Comparison of ENCODE assay signal across 9 mouse cellular contexts in the genomic region with DNA sequence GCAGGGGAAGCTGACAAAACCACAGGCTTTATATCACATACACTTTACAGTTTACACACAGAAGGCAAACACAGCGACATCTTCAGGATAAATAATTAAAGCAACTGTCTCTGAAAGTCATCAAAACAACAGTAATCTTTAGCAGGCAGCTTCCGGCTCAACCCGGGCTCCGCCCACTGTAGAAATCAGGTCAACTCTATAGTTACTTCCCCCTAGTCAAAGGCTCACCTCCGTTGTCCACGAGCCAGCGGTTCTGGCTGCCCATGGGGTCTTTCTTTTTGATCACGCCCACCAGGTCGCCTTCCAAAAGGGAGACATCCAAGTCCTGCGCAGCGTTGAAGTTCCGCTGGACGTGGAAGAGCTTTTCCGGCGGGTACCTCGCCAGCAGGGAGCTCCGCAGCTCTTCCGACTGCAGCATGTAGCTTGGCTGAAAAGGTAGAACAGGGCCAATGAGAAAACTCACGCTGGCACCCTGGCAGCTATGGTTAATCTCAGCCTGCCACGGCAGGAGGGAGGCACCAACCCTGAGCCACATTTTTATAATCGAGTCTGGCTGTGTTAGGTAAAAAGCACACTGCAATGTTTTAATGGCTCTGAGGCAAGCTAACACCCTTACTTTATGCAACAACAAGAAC.
DNase-seq lines count a peak whose midpoint lies in the region; ATAC-seq lines count a peak whose summit lies in the region.
"Had no signal": no experiment of that assay in that cellular context is flagged by ENCODE, and none has a peak within 500 bp of the region (broad histone marks: within the 10 kb centered on the region; RNA-seq: fewer than 3 reads in every experiment).

No protein-coding gene starts in this region.

- H3K4me2 ChIP-seq in kidney, embryonic 16.5 days (replicated peaks; ENCODE audit: low read depth, low read length): no peak overlapping the region
- H3K4me2 ChIP-seq: limb, embryonic 12.5 days had no signal

- no peak overlapping the region for H3K4me3 ChIP-seq in kidney, embryonic 16.5 days (ENCODE audit: low read length)
- H3K4me3 ChIP-seq: limb, embryonic 12.5 days had no signal

- WGBS in kidney, embryonic 16.5 days: 88% methylated on average over 21 of the region's 21 CpGs

- no peaks in the 10 kb centered on the region for H3K4me1 ChIP-seq in kidney, embryonic 16.5 days (ENCODE audit: insufficient read depth, low read length)
- H3K4me1 ChIP-seq: limb, embryonic 12.5 days had no signal

- no peaks in the 10 kb centered on the region for H3K9me3 ChIP-seq in kidney, embryonic 16.5 days (ENCODE audit: low read length)
- H3K9me3 ChIP-seq: limb, embryonic 12.5 days had no signal

- no peaks in the 10 kb centered on the region for H3K27me3 ChIP-seq in kidney, embryonic 16.5 days (ENCODE audit: insufficient read depth, low read length)
- H3K27me3 ChIP-seq: limb, embryonic 12.5 days had no signal

- peak; percentile 21 to 37 for DNase-seq in kidney, adult 8-10 months
- DNase-seq in thymus, postnatal 10 days (ENCODE audit: low spot score in 2 of 2): peak; percentile 36 to 52
- no peak for DNase-seq in gastrocnemius, postnatal 10 days
- DNase-seq in right cerebral cortex, adult 2 months (ENCODE audit: low spot score in 2 of 2): no peak
- DNase-seq in adrenal gland, postnatal 10 days: no peak

- H3K27ac ChIP-seq in kidney, embryonic 16.5 days (ENCODE audit: low read length): no peak overlapping the region
- H3K27ac ChIP-seq: limb, embryonic 12.5 days had no signal

- peaks cover 81% of the 10 kb centered on the region for H3K36me3 ChIP-seq in kidney, embryonic 16.5 days (ENCODE audit: insufficient read depth, low read length)

- H3K9ac ChIP-seq in kidney, embryonic 16.5 days (replicated peaks; ENCODE audit: low read length): no peak overlapping the region
- H3K9ac ChIP-seq: limb, embryonic 12.5 days had no signal

- ATAC-seq in kidney, embryonic 16.5 days (ENCODE audit: low FRiP score, low TSS enrichment): no peak
- ATAC-seq in activated CD4-positive, CD25-positive, alpha-beta regulatory T cell, adult 4 months: peak; percentile 86
- ATAC-seq in granulocyte monocyte progenitor cell, adult 5-6 weeks (replicated peaks; ENCODE audit: poor library complexity, severe bottlenecking): peak; percentile 74

Comparison
In these comparisons a context has a peak if more than half of its experiments do, and no peak if none do; other contexts are left out.
1. DNase-seq: peak in kidney, adult 8-10 months (2 of 2) and thymus, postnatal 10 days (2 of 2); none in gastrocnemius, postnatal 10 days (single experiment), right cerebral cortex, adult 2 months (0 of 2) and adrenal gland, postnatal 10 days (single experiment).